Mouse (Mus musculus): ENCODE measurements around the gene Kcnj15. TPM values are rescaled to one million over a fixed set of nuclear protein-coding genes. Genes with fewer than 3 reads are reported as not detected.
A peak's percentile ranks its signal among the peaks of the same experiment; 100 is the strongest.

Kcnj15 gene
- polyA plus RNA-seq, 1 experiment from 2014 or later: 4.6 TPM

DNA sequence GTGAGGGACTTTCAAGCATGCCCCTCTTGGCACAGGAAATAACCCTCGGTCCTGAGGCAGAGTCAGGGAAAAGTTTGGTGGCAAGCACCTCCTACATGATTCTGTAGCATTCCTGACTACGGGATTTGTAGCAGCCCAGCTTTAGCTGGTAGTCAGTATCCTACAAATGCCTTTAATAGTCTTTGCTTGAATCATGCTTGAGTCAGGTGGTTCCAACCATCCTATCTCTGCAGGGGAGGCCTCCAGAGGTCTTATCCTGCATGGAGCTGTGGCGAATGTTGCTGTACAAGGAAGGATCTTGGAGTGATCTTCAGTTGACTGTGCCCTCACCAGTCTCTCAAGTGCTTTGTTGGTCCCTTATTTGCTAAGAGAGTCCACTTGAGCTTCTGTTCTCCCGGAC, 28.4 kb downstream of the Kcnj15 start:
- Histone ChIP-seq H3K9me3 (ENCODE audit: low read length) (no peaks in the 10 kb centered on the region), H3K4me1 (ENCODE audit: insufficient read depth, low read length) (peaks cover 6% of the 10 kb centered on the region), H3K36me3 (ENCODE audit: insufficient read depth, low read length) (no peaks in the 10 kb centered on the region), H3K27me3 (ENCODE audit: insufficient read depth, low read length) (no peaks in the 10 kb centered on the region), H3K4me3 (ENCODE audit: low read length) (no peak overlapping the region), H3K27ac (ENCODE audit: low read length) (no peak overlapping the region), H3K4me2 (replicated peaks; ENCODE audit: low read depth, low read length) (no peak overlapping the region), H3K9ac (replicated peaks; ENCODE audit: low read length) (no peak overlapping the region)
- no peak for ATAC-seq (ENCODE audit: low FRiP score, low TSS enrichment)
- WGBS: 79% methylated on average over 4 of the region's 4 CpGs

DNA sequence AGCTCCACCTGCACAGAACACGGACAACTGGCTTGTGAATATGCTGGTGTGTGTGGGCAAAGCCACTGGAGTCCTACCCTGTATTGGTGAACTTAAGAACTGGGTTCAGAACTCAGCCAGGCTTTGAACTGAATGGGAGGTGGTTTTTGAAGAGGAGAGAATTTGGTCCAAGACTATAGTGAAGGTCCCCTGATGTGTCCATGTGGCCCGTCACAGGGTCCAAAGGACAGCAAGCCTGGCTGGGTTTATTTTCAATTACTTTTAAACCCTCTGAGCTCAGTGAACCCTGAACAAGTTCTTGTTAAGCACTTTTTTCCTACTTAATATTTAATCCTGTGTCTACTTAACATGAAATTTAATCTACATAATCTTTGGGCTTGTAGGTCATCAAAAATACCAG, 30.3 kb downstream of the Kcnj15 start:
- 62% methylated on average over 2 of the region's 2 CpGs for WGBS
- peak; percentile 88 for ATAC-seq (ENCODE audit: low FRiP score, low TSS enrichment)
- Histone ChIP-seq H3K9ac (replicated peaks; ENCODE audit: low read length) (no peak overlapping the region), H3K36me3 (ENCODE audit: insufficient read depth, low read length) (no peaks in the 10 kb centered on the region), H3K27ac (ENCODE audit: low read length) (peak overlapping the region; percentile 69), H3K9me3 (ENCODE audit: low read length) (no peaks in the 10 kb centered on the region), H3K4me2 (replicated peaks; ENCODE audit: low read depth, low read length) (no peak overlapping the region), H3K27me3 (ENCODE audit: insufficient read depth, low read length) (no peaks in the 10 kb centered on the region), H3K4me1 (ENCODE audit: insufficient read depth, low read length) (peaks cover 12% of the 10 kb centered on the region), H3K4me3 (ENCODE audit: low read length) (no peak overlapping the region)

DNA sequence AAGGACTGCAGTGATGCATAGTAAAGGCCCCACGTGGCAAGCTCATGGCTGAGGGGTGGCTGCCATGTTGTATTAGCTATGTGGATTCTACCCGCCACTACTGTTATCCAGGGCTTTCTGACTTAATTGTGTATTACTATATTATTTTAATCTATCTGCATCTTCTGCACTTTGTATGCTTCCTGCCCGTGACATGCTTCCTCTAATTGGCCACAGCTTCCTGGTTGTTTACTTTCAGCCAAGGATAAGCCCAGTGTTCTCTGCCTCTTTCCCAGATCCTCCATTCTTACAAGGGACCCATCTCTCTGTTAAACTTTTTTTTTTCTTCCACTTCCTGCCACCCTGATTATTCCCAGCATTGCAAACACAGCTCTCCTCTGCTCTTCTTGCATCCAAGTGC, 32.0 kb downstream of the Kcnj15 start:
- ATAC-seq (ENCODE audit: low FRiP score, low TSS enrichment): no peak
- Histone ChIP-seq H3K27me3 (ENCODE audit: insufficient read depth, low read length) (no peaks in the 10 kb centered on the region), H3K4me3 (ENCODE audit: low read length) (no peak overlapping the region), H3K4me1 (ENCODE audit: insufficient read depth, low read length) (peaks cover 12% of the 10 kb centered on the region), H3K9me3 (ENCODE audit: low read length) (peaks cover 4% of the 10 kb centered on the region; the same call in 1 of the 2 replicates), H3K4me2 (replicated peaks; ENCODE audit: low read depth, low read length) (no peak overlapping the region), H3K36me3 (ENCODE audit: insufficient read depth, low read length) (no peaks in the 10 kb centered on the region), H3K9ac (replicated peaks; ENCODE audit: low read length) (no peak overlapping the region), H3K27ac (ENCODE audit: low read length) (no peak overlapping the region)
- 74% methylated on average over 3 of the region's 3 CpGs for WGBS

DNA sequence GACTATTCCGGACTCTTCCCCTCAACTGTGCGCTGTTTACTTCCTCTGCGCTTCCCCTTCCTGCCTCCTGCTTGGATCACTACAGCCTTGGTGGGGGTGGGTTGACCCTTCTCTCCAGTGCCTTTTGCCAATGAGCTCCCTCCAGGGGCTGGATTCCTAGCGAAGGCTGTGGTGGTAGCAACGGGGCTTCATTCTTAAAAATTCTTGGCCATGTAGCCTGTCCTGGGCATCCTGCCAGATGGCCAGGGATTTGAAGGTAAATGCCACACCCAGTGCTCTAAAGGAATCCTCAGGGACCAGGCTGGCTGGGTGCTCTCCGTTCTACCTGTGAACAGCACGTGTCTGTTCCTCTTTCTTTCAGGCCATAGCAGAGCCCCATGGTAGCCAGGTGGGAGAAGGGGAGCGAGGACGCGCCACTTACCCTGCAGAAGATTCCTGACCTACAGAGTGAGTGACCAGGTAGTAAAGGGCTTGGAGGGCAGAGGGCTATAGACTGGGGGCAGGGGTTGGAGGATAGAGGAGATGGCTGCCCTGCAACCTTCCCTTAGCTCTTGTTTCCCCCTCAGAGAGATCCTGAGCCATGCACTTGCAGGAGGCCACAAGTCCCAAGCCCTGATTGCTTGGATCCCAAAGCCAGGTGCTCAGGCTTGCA, 34.2 kb downstream of the Kcnj15 start:
- Histone ChIP-seq H3K4me1 (ENCODE audit: insufficient read depth, low read length) (peaks cover 12% of the 10 kb centered on the region), H3K4me2 (replicated peaks; ENCODE audit: low read depth, low read length) (peak overlapping the region; percentile 25; the same call in 1 of the 2 replicates), H3K9me3 (ENCODE audit: low read length) (peaks cover 4% of the 10 kb centered on the region; the same call in 1 of the 2 replicates), H3K36me3 (ENCODE audit: insufficient read depth, low read length) (no peaks in the 10 kb centered on the region), H3K27ac (ENCODE audit: low read length) (peak overlapping the region; percentile 74), H3K27me3 (ENCODE audit: insufficient read depth, low read length) (no peaks in the 10 kb centered on the region), H3K9ac (replicated peaks; ENCODE audit: low read length) (no peak overlapping the region), H3K4me3 (ENCODE audit: low read length) (no peak overlapping the region)
- 0 out of 2 replicates have a peak, but pooled peaks have one; percentile 64 for ATAC-seq (ENCODE audit: low FRiP score, low TSS enrichment)
- 62% methylated on average over 10 of the region's 10 CpGs for WGBS

DNA sequence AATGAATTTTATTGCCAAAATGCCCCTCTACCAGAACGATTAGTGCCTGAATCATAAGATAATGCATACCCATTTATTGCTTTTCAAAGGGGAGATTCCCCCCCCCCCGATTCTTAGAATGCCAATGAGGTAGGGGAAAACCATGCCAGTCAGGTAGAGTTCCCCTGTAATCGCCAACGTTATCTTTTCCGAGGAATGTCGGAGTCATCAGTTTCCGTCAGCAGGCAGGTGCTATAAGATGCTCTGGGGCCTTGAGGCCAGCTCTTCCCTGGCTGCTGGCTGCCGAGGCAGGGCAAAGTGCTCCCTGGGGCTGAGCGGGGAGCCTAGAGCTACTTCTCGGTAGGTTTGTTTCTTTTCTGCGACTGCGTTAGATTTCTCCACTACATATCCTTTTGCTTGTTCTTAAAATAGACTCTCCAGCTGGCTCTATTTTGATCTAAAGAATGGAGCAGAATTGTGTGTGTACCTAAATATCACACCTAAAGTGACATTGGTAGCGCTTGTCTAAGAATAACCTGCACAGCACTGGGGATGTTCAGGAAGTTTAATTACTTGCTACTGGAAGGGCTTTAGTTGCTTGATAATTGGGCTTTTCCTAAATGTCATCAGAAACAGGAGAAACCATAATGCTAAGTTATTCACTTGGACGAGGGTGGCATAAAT, 35.6 kb downstream of the Kcnj15 start:
- Histone ChIP-seq H3K9me3 (ENCODE audit: low read length) (peaks cover 4% of the 10 kb centered on the region; the same call in 1 of the 2 replicates), H3K27me3 (ENCODE audit: insufficient read depth, low read length) (no peaks in the 10 kb centered on the region), H3K9ac (replicated peaks; ENCODE audit: low read length) (no peak overlapping the region), H3K27ac (ENCODE audit: low read length) (no peak overlapping the region), H3K4me3 (ENCODE audit: low read length) (no peak overlapping the region), H3K36me3 (ENCODE audit: insufficient read depth, low read length) (no peaks in the 10 kb centered on the region), H3K4me1 (ENCODE audit: insufficient read depth, low read length) (peaks cover 12% of the 10 kb centered on the region), H3K4me2 (replicated peaks; ENCODE audit: low read depth, low read length) (no peak overlapping the region)
- WGBS: 78% methylated on average over 14 of the region's 14 CpGs
- no peak for ATAC-seq (ENCODE audit: low FRiP score, low TSS enrichment)

DNA sequence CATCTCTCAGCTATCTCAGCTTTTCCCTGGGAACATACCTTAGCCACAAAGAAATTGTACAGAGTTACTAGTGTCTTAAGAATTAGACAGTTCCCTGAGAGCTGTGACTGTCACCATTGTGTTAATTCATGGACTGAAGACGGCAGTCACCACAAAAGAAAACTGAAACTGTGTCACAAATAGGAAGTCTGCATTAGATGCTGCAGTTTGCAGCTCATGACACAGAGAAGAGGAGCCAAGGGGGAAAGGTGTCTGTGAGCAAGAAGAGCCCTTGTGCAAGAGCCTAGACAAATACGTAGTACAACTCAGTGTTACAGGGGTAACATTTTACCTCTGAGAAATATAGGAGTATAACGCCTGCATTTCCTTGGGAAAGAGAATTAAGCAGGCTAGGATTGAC, 40.3 kb downstream of the Kcnj15 start:
- Histone ChIP-seq H3K4me1 (ENCODE audit: insufficient read depth, low read length) (no peaks in the 10 kb centered on the region), H3K36me3 (ENCODE audit: insufficient read depth, low read length) (no peaks in the 10 kb centered on the region), H3K4me3 (ENCODE audit: low read length) (no peak overlapping the region), H3K27me3 (ENCODE audit: insufficient read depth, low read length) (no peaks in the 10 kb centered on the region), H3K4me2 (replicated peaks; ENCODE audit: low read depth, low read length) (no peak overlapping the region), H3K27ac (ENCODE audit: low read length) (no peak overlapping the region), H3K9ac (replicated peaks; ENCODE audit: low read length) (no peak overlapping the region), H3K9me3 (ENCODE audit: low read length) (peaks cover 4% of the 10 kb centered on the region; the same call in 1 of the 2 replicates)
- WGBS: 70% methylated on average over 3 of the region's 3 CpGs
- no peak for ATAC-seq (ENCODE audit: low FRiP score, low TSS enrichment)

DNA sequence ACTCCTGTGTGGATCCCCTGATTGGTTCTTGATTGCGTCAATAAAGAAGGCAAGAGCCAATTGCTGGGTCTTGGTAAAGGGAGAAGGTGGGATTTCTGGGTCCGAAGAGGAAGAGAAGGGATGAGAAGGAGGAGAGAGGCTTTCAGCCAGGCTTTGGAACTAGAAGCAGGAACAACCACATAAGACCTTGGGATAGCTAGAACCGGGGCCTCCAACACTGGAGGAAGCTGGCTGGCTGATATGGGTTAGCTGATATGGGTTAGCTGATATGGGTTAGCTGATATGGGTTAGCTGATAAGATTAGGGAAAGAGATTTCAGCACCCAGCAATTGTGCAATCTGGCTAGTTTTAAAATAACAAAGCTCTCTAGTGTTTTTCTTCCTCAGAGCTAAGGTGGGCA, 44.3 kb downstream of the Kcnj15 start:
- no peaks in the 10 kb centered on the region for H3K9me3 ChIP-seq (ENCODE audit: low read length)
- 90% methylated on average over 3 of the region's 3 CpGs for WGBS
- H3K4me1 ChIP-seq (ENCODE audit: insufficient read depth, low read length): 0 out of 2 replicates have a peak, but pooled peaks cover 8% of the 10 kb centered on the region
- ATAC-seq (ENCODE audit: low FRiP score, low TSS enrichment): no peak
- H3K4me3 ChIP-seq (ENCODE audit: low read length): no peak overlapping the region
- no peak overlapping the region for H3K9ac ChIP-seq (replicated peaks; ENCODE audit: low read length)
- no peaks in the 10 kb centered on the region for H3K36me3 ChIP-seq (ENCODE audit: insufficient read depth, low read length)
- no peak overlapping the region for H3K27ac ChIP-seq (ENCODE audit: low read length)
- H3K4me2 ChIP-seq (replicated peaks; ENCODE audit: low read depth, low read length): no peak overlapping the region
- H3K27me3 ChIP-seq (ENCODE audit: insufficient read depth, low read length): no peaks in the 10 kb centered on the region

DNA sequence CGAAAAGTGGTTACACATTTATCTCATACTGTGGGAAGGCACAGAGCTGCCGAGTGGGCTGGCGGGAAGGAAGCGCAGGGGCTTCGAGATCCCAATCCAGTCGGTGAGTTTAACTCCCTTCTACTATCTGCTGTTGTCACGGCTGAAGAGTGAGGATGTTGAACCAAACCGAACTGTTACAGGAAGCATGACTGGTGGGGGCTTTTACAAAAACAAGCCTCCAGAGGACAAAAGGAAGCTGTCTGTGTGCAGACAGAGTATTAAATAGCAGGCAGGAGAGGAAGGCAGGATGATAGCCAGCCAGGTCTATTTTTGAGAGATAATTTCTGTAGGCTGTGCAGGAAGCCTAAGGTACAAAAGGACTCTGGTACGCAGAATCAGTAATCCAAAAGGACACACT, 46.3 kb downstream of the Kcnj15 start:
- Histone ChIP-seq H3K9ac (replicated peaks; ENCODE audit: low read length) (no peak overlapping the region), H3K27ac (ENCODE audit: low read length) (peak overlapping the region; percentile 40; the same call in 1 of the 2 replicates), H3K27me3 (ENCODE audit: insufficient read depth, low read length) (no peaks in the 10 kb centered on the region), H3K36me3 (ENCODE audit: insufficient read depth, low read length) (no peaks in the 10 kb centered on the region), H3K9me3 (ENCODE audit: low read length) (no peaks in the 10 kb centered on the region), H3K4me1 (ENCODE audit: insufficient read depth, low read length) (0 out of 2 replicates have a peak, but pooled peaks cover 8% of the 10 kb centered on the region), H3K4me3 (ENCODE audit: low read length) (no peak overlapping the region), H3K4me2 (replicated peaks; ENCODE audit: low read depth, low read length) (no peak overlapping the region)
- 45% methylated on average over 9 of the region's 9 CpGs for WGBS
- no peak for ATAC-seq (ENCODE audit: low FRiP score, low TSS enrichment)

DNA sequence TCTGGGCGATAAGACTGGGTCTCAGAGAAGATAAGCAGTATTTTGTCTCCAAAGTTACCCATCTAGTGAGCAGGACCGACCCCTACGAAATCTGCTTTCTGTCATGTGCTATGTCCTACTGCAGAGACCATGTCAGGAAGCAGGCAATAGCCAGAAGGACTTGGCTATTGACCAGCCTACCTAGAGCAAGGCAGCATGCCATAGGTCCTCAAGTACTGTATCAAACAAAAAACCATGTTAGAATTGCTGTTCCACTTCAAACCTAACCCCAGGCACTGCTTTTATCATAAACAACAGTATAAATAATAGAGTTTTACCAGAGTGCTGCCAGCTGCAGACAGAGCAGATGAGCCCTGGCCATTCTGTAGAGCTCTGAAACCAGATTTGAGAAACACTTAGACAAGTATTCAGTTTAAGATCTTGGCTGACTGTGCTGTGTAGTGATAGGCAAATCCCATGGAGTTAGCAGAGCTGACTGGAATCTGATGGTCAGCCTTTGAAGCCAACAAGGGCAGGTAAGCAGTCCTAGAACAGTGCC, 50.5 kb downstream of the Kcnj15 start:
- WGBS: 92% methylated on average over 3 of the region's 3 CpGs
- no peaks in the 10 kb centered on the region for H3K27me3 ChIP-seq (ENCODE audit: insufficient read depth, low read length)
- H3K9ac ChIP-seq (replicated peaks; ENCODE audit: low read length): no peak overlapping the region
- no peak for ATAC-seq (ENCODE audit: low FRiP score, low TSS enrichment)
- H3K4me2 ChIP-seq (replicated peaks; ENCODE audit: low read depth, low read length): no peak overlapping the region
- H3K9me3 ChIP-seq (ENCODE audit: low read length): no peaks in the 10 kb centered on the region
- no peak overlapping the region for H3K4me3 ChIP-seq (ENCODE audit: low read length)
- no peak overlapping the region for H3K27ac ChIP-seq (ENCODE audit: low read length)
- no peaks in the 10 kb centered on the region for H3K36me3 ChIP-seq (ENCODE audit: insufficient read depth, low read length)
- 0 out of 2 replicates have a peak, but pooled peaks cover 8% of the 10 kb centered on the region for H3K4me1 ChIP-seq (ENCODE audit: insufficient read depth, low read length)
